Mouse (Mus musculus): ENCODE data around the gene Ccdc62.

DNA sequence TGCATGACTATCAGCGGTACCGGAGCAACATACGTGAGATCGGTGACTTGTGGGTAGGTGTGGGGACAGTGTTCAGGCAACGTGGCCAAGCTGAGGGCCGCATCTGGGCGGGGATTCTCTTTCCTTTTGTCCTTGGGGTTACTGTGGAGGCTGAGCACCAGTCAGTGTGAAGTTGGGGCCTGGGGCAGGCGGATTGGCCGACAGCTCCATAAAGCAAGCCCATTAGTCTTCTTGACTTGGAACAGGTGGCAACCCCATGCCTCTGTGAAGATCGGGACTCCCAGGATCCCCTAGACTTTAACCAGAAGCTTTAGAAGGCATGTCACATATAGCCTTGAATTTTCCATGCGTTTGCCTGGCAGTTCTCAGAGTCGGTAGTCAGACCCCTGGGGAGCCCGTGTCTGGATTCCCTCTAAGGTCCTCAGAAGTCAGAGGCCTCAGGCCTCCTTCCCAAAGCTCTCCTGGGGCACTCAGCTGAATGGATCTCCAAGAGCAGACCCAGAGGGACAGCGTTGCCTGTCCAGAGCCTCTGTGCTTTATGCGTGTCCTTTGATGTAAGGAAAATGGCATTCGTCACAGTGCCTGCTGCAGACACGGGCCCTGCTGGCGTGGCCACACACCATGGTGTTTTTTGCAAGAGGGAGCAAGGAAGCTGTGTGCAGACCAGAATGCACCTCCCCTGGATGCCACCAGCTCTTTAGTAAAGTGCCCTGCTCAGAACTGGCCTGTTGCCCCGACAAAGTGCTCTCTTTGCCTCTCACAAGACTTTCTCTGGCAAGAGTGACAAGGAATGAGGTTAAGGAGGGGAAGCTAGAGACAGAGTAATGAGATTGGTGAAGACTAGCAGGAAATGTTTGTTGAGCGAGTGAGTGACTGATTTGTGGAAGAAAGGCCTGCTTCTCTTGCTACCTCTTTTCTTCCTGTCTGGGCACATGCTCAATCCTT, 59.7 kb downstream of the Ccdc62 start:
- TF ChIP-seq CTCF (IDR thresholded peaks at IDR 0.05; ENCODE audit: borderline replicate concordance, control insufficient read depth, extremely low read depth, insufficient read depth, low read length, poor library complexity) (no peak), POLR2A (IDR thresholded peaks at IDR 0.05; ENCODE audit: control insufficient read depth, extremely low read depth, insufficient read depth, low read length, poor library complexity) (no peak)
